Mouse (Mus musculus) yolk sac, embryonic 10.5 days (tissue): ENCODE results near the gene Snx20.
"Not testable (repeated sequence)": the region's sequence is repeated elsewhere in the genome, so short reads cannot be mapped to it uniquely, and the experiment has no call there.

Source experiments
- DNase-seq: peaks from one replicate; pipeline ENCODE4 v3.0.0-alpha.2; 2017; ENCODE audit warnings: low spot score

Gene Snx20

GRCm38 (mm10) chr8:88635474-88636397, at the start of gene Snx20:
Snx20 (minus strand) TSS chr8:88636128.
- DNase-seq, result peak; percentile 19

DNA sequence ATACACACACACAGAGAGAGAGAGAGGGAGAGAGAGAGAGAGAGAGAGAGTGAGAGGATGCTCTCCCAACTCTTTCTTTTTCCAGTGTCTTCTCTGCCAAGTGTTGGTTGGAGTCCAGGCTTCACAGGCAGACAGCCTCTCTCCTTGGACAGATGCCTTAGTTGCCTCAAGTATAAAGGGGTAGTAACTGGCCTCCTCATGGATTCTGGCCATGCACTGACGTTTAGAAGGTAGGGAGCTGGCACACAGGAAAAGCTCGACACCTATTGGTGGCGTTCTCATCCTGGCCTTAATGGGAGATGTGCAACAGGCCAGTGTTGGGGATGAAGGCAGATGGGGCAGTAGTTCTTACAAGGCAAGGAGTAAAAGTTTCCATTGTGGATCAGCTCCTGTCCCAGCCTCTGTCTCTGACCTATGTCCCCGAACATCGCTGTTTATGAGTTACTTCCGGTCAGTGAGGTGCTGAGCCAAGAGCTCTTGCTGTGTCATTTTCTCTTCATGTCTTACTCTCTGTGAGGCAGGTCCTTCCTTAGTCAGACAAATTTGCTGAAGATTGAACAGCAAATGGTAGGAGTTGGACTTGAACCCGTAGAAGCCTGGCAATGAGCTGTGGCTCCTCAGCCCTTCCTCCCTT, 47.8 kb upstream of the Snx20 start:
- no peak for DNase-seq

DNA sequence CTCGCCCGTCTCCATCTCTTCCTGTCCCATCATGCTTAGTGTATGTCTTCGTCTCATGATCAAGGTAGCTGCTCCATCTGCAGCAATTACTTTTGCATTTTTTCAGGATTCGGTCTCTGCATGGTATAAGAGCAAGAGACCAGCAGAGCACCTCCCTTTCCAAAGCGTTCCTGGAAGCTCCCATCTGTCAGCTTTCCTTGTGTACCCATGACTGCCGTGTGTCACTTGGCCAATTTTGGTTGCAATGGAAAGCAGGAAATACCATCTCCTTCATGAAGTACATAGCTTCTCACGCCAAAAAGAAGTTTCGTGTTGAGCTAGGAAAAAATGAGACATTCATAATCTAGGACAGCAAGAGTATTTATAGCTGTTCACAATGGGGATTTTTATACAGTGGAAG, 45.1 kb upstream of the Snx20 start:
- DNase-seq, result no peak

DNA sequence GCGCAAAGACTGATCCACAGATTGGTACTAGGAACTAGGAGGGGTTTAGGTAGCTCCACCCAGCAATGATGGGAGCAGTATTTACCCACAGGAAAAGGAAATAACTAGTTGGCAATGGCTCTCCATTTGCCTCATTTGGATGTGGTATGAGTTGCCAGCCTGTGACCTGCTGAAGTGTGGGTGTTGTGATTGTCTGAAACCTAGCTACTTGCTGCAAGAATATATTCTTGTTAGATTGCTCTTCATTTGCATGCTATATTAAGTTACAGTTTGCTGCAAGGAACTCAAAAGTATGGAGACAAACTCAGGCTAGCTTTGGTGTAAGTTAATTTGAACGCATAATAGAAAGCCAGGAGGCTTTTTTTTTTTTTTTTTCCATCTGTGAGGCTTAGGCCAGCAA, 44.6 kb upstream of the Snx20 start:
- DNase-seq, result no peak

GRCm38 (mm10) chr8:88677071-88677470, 41.1 kb upstream of the Snx20 start:
- DNase-seq, result no peak

DNA sequence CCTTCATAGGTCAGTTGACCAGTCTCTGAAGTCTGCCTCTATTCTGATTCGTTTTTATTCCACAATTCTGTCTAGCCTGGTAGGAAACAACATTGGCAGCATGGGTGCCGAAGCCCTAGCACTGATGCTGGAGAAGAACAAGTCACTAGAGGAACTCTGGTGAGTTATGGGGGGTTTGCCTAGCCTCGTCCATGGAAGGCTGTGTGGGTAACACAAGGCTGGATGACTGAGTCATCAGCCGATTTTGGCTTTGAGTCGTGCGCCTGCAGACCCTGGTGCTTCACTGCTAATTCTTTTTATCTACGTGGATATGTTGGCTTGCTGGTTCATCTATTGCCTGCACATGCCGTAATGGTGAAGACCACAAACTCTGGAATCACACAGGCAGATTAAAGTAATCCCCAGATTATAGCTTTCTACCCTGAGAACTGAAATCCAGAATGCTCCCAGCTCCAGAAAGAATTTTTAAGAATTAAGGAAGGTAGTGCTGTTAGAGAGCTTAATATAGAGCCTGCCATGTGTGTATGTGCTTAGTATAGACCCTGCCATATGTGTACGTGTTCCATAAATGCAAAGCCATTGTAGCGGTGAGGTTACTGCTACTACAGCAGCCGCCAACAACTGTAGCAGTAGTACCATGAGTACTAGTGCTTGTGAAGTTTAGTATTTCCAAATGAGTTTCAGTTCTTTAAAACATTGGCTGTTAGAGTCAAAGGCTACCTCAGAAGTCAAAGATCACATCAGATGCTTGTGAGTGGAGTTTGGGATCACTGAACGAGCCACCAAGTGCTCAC, 39.6 kb upstream of the Snx20 start:
- no peak for DNase-seq

DNA sequence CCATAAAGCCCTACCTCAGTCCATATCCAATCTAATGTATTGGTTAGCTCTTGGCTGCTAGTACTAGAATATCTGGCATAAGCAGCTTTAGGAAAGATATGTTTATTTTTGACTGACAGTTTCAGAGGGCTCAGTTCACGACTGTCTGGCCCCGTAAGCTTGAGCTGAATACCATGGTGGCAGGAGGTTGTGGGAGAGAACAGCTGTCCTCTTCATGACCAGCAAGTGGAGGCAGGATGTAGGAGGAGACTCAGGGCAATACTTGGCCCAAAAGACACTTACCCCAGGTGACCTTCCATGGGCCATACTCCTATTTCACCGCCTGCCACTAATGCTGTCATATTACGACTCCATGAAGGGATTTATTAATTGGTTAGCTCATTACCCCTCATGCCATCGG, 37.9 kb upstream of the Snx20 start:
- no peak for DNase-seq

GRCm38 (mm10) chr8:88671575-88671974, 35.6 kb upstream of the Snx20 start:
- no peak for DNase-seq

GRCm38 (mm10) chr8:88670782-88671181, 34.9 kb upstream of the Snx20 start:
- no peak for DNase-seq

DNA sequence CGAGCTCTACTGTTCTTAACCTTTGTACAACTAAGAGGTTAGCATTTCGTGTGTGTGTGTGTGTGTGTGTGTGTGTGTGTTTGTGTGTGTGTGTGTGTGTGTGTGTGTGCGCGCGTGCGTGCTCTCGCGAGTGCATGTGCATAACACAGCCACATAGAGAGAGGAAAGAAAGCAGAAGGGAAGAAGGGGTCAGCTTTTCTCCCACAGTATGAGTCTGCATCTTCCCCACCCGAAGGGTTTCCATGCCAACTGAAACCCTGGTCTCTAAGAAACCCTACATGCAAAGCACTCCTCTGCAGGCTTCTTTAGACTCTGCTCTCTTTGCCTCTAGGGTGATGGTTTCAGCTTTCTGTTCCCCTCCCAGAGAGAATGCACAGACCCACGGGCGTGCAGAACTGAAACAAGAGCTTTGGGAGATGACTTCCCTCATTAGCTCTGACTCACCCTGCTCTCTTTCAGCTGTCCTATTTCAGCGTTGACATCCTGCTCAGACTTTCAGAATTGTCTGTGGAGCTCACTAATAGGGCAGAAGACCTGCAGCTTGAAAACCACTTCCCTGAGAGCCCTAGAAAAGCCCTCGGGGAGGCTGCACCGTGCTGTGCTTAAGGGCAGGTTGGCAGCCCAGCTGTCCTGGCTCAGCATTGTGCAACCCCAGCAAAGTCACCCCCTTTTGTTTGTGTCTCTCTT, 32.6 kb upstream of the Snx20 start:
- DNase-seq, result no peak

GRCm38 (mm10) chr8:88666435-88666834, 30.5 kb upstream of the Snx20 start:
- DNase-seq, result no peak

DNA sequence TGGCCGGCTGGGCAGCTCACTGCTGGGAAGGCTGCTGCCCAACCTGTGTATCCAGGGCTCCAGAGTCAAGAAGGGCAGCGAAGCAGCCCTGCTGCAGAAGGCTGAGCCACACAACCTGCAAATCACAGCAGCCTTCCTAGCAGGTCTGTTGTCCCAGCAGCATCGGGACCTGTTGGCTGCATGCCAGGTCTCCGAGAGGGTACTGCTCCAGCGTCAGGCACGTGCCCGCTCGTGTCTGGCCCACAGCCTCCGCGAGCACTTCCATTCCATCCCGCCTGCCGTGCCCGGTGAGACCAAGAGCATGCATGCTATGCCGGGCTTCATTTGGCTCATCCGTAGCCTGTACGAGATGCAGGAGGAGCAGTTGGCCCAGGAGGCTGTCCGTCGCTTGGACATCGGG, 29.0 kb upstream of the Snx20 start:
- DNase-seq, result no peak

DNA sequence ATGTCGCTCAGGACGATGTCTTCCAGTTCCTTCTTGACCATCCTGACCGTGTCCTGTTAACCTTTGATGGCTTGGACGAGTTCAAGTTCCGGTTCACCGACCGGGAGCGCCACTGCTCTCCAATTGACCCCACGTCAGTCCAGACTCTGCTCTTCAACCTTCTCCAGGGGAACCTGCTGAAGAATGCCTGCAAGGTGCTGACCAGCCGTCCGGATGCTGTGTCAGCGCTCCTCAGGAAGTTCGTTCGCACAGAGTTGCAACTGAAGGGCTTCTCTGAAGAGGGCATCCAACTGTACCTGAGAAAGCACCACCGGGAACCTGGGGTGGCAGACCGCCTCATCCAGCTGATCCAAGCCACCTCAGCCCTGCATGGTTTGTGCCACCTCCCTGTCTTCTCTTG, 28.2 kb upstream of the Snx20 start:
- DNase-seq, result no peak

- no peak for DNase-seq
These were observed 26.5 kb upstream of the Snx20 start for GRCm38 (mm10) chr8:88662401-88662821.

DNA sequence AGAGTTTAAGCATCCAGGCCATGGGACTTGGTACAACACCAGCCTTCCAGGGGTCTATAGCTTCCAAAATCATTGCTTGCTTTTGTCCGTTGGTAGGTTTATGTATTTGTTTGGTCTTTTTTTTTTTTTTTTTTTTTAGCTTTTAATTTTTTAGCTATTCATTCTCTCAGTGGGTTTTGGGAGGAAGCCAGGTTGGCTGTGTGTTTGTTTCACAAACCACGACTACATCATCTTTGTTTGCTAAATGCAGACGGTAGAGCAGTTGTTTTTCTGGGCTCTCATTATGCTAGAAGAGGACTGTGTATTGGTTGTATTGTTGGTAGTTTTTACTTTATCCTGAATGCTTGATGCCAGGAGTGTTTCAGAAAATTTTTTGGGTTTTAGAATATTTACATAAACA, 23.9 kb upstream of the Snx20 start:
- DNase-seq, result no peak

GRCm38 (mm10) chr8:88655334-88655733, 19.4 kb upstream of the Snx20 start:
- DNase-seq, result no peak

DNA sequence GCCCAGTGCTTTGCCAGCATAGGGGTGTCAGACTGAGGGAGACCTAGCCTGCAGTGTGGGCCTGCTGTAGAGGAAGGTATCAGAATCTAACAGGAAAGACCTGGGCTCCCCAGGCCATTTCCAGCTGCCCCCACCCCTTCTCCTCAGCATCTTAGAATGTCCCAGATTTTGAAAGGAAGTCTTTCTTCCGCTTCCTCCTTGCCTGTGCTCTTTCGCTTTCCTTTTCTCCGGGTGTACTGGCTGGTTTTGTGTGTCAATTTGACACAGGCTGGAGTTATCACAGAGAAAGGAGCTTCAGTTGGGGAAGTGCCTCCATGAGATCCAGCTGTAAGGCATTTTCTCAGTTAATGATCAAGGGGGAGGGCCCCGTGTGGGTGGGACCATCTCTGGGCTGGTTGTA, 15.2 kb upstream of the Snx20 start:
- DNase-seq, result not testable (repeated sequence)

DNA sequence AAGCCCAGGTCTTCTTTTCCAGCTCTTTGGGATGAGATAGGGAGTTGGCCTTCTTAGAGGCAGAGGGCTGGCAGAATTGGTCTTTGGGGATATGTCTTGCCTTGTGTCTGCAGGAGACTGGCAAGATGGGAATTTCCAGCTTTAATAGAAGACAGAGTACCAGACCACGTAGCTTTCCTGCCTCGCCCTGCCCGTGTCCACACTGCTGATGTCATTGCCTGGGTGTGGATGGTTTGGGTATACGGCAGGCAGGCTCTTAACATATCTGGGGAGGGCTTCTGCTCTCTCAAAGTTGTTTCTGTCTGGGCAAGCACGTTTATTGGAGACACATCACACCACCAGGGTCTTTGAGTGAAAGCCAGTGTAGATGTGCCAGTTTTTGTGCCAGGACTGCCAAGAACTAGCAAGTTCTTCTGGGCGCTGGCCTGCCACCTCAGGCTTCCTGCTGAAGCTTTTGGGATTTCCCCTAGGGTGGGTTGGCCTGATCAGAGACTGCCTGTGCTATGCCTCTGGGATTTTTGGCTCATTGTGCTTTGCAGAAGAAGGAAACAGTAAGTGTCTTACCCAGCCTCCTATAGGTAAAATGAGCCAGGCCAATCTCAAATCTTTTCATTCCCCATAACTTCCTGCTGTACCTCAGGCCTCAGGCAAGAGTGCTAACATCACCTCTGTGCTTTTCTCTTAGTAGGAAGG, 14.2 kb upstream of the Snx20 start:
- no peak for DNase-seq

GRCm38 (mm10) chr8:88648322-88648721, 12.4 kb upstream of the Snx20 start:
- DNase-seq, result no peak

- DNase-seq, result peak; percentile 79
These were observed 11.2 kb upstream of the Snx20 start, which contains the start of gene Nod2 for GRCm38 (mm10) chr8:88646837-88647778. Nod2 (plus strand) TSS chr8:88647315.
